Mouse (Mus musculus): ENCODE data around the gene Sfmbt1. TPM values are rescaled to one million over a fixed set of nuclear protein-coding genes. Genes with fewer than 3 reads are reported as not detected.

Gene Sfmbt1
- 10 to 100 TPM; 15.1 to 15.3 TPM for polyA plus RNA-seq (2017; shearing (Covaris generic))

DNA sequence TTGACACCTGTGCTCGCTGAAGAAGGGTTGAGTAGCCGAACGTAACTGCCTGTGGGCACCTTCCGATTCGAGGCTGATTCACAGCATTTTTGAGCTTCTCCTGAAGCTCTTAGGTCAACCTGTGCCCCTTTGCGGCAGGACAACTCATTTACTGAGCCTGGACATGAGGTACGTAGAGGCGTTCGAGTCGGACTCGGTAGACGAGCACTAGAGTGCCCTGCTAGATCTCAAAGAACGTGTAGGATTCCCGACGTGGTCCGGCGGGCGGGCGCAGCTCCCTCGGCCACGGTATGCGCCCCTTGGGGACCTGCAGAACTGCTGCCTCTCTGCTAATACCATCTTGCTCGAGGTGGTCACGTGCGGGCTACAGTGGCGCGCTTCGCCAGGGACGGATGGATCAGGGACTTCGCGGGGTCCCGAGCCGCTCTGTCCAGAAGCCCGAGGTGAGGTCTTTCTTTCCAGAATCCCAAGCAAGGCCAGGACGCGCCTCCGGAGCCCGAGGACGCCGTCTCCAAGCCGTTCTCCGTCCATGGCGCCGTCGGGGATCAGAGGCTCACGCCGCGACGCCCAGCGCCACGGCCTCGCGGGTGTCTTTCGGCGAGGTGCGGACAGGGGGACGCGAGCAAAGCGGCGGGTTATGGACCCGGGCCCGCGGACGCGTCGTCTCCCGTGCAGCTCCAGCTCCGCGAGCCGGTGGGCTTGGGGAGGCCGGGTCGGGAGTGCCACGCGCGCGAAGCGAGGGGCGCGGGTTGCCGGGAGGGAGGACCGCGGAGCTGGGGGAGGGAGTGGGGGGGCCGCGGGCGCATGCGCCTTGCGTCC is at the start of gene Sfmbt1:
Gene Sfmbt1, plus strand, starts transcription at position 51 of the 819 bp plus-strand sequence.

GRCm38 (mm10) chr14:30825476-30826131 is 111.0 kb downstream of the Sfmbt1 start, which contains the start of gene Tmem110:
TSS of gene Tmem110 (plus strand) at chr14:30825590.

Other genes with a start within 250 kb of the Sfmbt1 start
- gene Dcp1a, start 235.3 kb upstream of the Sfmbt1 start, polyA plus RNA-seq (2017; shearing (Covaris generic)): 10 to 100 TPM; 50.7 to 51.3 TPM
- 1 to 10 TPM; 1.4 to 4.3 TPM for gene Cacna1d, start 223.4 kb upstream of the Sfmbt1 start, polyA plus RNA-seq (2017; shearing (Covaris generic))
- 100 to 1,000 TPM; 183 to 196 TPM for gene Tkt, start 166.5 kb upstream of the Sfmbt1 start, polyA plus RNA-seq (2017; shearing (Covaris generic))
- gene Prkcd, start 88.6 kb upstream of the Sfmbt1 start, polyA plus RNA-seq (2017; shearing (Covaris generic)): 100 to 1,000 TPM in 1 of 2 experiments, 10 to 100 TPM in 1; 97.7 to 104 TPM
- gene Rft1, start 60.5 kb upstream of the Sfmbt1 start, polyA plus RNA-seq (2017; shearing (Covaris generic)): 10 to 100 TPM in 1 of 2 experiments, 1 to 10 TPM in 1; 9.9 to 15.6 TPM
- gene Tmem110, start 110.7 kb downstream of the Sfmbt1 start, polyA plus RNA-seq (2017; shearing (Covaris generic)): 10 to 100 TPM; 19.6 to 22.8 TPM
- 1 to 10 TPM in 1 of 2 experiments, under 1 TPM in 1; 0.92 to 1.7 TPM for gene Mustn1, start 164.4 kb downstream of the Sfmbt1 start, polyA plus RNA-seq (2017; shearing (Covaris generic))
- gene Itih4, start 171.6 kb downstream of the Sfmbt1 start, polyA plus RNA-seq (2017; shearing (Covaris generic)): under 1 TPM in 1 of 2 experiments, not detected in 1; 0.18 TPM
- gene Itih3, start 208.9 kb downstream of the Sfmbt1 start, polyA plus RNA-seq (2017; shearing (Covaris generic)): under 1 TPM; 0.05 to 0.20 TPM
- under 1 TPM in 1 of 2 experiments, not detected in 1; 0.27 TPM for gene Itih1, start 228.4 kb downstream of the Sfmbt1 start, polyA plus RNA-seq (2017; shearing (Covaris generic))
- 1 to 10 TPM; 4.7 to 6.2 TPM for gene Nek4, start 236.5 kb downstream of the Sfmbt1 start, polyA plus RNA-seq (2017; shearing (Covaris generic))

Measured in inflammation-experienced regulatory T-cells (primary cell).